Mouse (Mus musculus) limb, embryonic 15.5 days (tissue): Measurements from ENCODE around the gene A3galt2. TPM values are rescaled to one million over a fixed set of nuclear protein-coding genes. Genes with fewer than 3 reads are reported as not detected.

Experiments
- ATAC-seq: fragments of 200-750 bp; cut with Nextera tagmentation; 2 replicates; pipeline ENCODE4 v1.8.0; 2017; ENCODE audit warnings: low read depth, moderate TSS enrichment; ENCODE audit not compliant: insufficient number of reproducible peaks, low FRiP score, low TSS enrichment
- H3K27ac ChIP-seq: fragments of 300-500 bp; sonication (generic); 2 replicates; pipeline ENCODE4 v1.5.1; 2015; ENCODE audit warnings: moderate library complexity, mild to moderate bottlenecking, inconsistent platforms
- H3K27me3 ChIP-seq: fragments of 300-500 bp; sonication (generic); 2 replicates; pipeline ENCODE4 v1.6.1; 2015; ENCODE audit warnings: inconsistent platforms
- H3K36me3 ChIP-seq: fragments of 300-500 bp; sonication (generic); 2 replicates; pipeline ENCODE4 v1.6.1; 2015; ENCODE audit warnings: inconsistent platforms
- H3K4me1 ChIP-seq: fragments of 300-500 bp; sonication (generic); 2 replicates; pipeline ENCODE4 v1.6.1; 2015; ENCODE audit warnings: inconsistent platforms
- H3K4me2 ChIP-seq: fragments of 300-500 bp; sonication (generic); 2 replicates; pipeline ENCODE4 v1.6.1; 2015; ENCODE audit warnings: mild to moderate bottlenecking, inconsistent platforms
- H3K4me3 ChIP-seq: fragments of 300-500 bp; sonication (generic); 2 replicates; pipeline ENCODE4 v1.5.1; 2015; ENCODE audit warnings: mild to moderate bottlenecking, inconsistent platforms
- H3K9ac ChIP-seq: fragments of 300-500 bp; sonication (generic); 2 replicates; pipeline ENCODE4 v1.6.1; 2015; ENCODE audit warnings: inconsistent platforms
- H3K9me3 ChIP-seq: fragments of 300-500 bp; sonication (generic); 2 replicates; pipeline ENCODE4 v1.6.1; 2016; ENCODE audit warnings: inconsistent platforms
- WGBS: fragments of 180-500 bp; shearing (Covaris S2); methylation state at CpG from one replicate; pipeline ENCODE4 v1.1.7; 2015; 5-methylcytosine and 5-hydroxymethylcytosine counted together
- polyA plus RNA-seq: library from polyadenylated mRNA; unstranded; fragments of >200 nt; fragmentation: Nextera tagmentation; extraction: Ambion mirVana; gene quantifications from 2 replicates; pipeline ENCODE4 v1.2.1, GENCODE M21; 2015

Gene A3galt2
- polyA plus RNA-seq, 1 experiment from 2014 or later = 0.24 TPM

- no peaks in the 10 kb centered on the region for H3K27me3 ChIP-seq
- peak overlapping the region; percentile 100 for H3K9ac ChIP-seq
- peak overlapping the region; percentile 98 for H3K27ac ChIP-seq
- H3K4me3 ChIP-seq = peak overlapping the region; percentile 80
- ATAC-seq = no peak
- under 1% methylated on average over 54 of the region's 74 CpGs for WGBS
- H3K9me3 ChIP-seq = no peaks in the 10 kb centered on the region
- 0 out of 2 replicates have a peak, but pooled peaks cover 5% of the 10 kb centered on the region for H3K36me3 ChIP-seq
- peak overlapping the region; percentile 86 for H3K4me2 ChIP-seq
- H3K4me1 ChIP-seq = peaks cover 48% of the 10 kb centered on the region
Observed at GRCm38 (mm10) chr4:128805150-128806042, 50.2 kb downstream of the A3galt2 start.

- Histone ChIP-seq H3K4me2 (peak within 1 kb of the TSS; percentile 86), H3K27ac (peak within 1 kb of the TSS; percentile 98), H3K36me3 (0 out of 2 replicates have a peak, but pooled peaks cover 5% of the 10 kb centered on the region), H3K27me3 (no peaks in the 10 kb centered on the region), H3K9me3 (no peaks in the 10 kb centered on the region), H3K4me3 (peak within 1 kb of the TSS; percentile 80), H3K9ac (peak within 1 kb of the TSS; percentile 100), H3K4me1 (peaks cover 46% of the 10 kb centered on the region)
- peak; percentile 41 for ATAC-seq
- under 1% methylated on average over 95 of the region's 111 CpGs for WGBS
Observed at GRCm38 (mm10) chr4:128806043-128806826, 51.1 kb downstream of the A3galt2 start, which contains the start of gene Zfp362. TSS of gene Zfp362 (minus strand) at chr4:128806045.

- 1% methylated on average over 15 of the region's 15 CpGs for WGBS
- H3K4me1 ChIP-seq = peaks cover 42% of the 10 kb centered on the region
Observed at GRCm38 (mm10) chr4:128806827-128807179, 51.6 kb downstream of the A3galt2 start.

GRCm38 (mm10) chr4:128811382-128812056 is 56.4 kb downstream of the A3galt2 start:
- Histone ChIP-seq H3K36me3 (no peaks in the 10 kb centered on the region), H3K4me2 (peak overlapping the region; percentile 59), H3K27ac (0 out of 2 replicates have a peak overlapping the region, but pooled peaks have one; percentile 14), H3K4me3 (peak overlapping the region; percentile 48), H3K4me1 (peaks cover 19% of the 10 kb centered on the region), H3K27me3 (no peaks in the 10 kb centered on the region), H3K9ac (peak overlapping the region; percentile 31), H3K9me3 (no peaks in the 10 kb centered on the region)
- ATAC-seq = peak; percentile 89
- WGBS = 18% methylated on average over 16 of the region's 16 CpGs

More at GRCm38 (mm10) chr4:128806827-128807179, 51.6 kb downstream of the A3galt2 start:
- Histone ChIP-seq H3K27ac (peak overlapping the region; percentile 98), H3K36me3 (0 out of 2 replicates have a peak, but pooled peaks cover under 1% of the 10 kb centered on the region), H3K4me3 (peak overlapping the region; percentile 80), H3K9me3 (no peaks in the 10 kb centered on the region), H3K27me3 (no peaks in the 10 kb centered on the region), H3K4me2 (peak overlapping the region; percentile 86), H3K9ac (peak overlapping the region; percentile 100)
- no peak for ATAC-seq

GRCm38 (mm10) chr4:128817011-128817410 is 61.8 kb downstream of the A3galt2 start:
- H3K4me2 ChIP-seq = no peak overlapping the region
- WGBS = 66% methylated on average over 7 of the region's 7 CpGs
- peaks cover 6% of the 10 kb centered on the region for H3K4me1 ChIP-seq
- no peaks in the 10 kb centered on the region for H3K9me3 ChIP-seq
- no peak overlapping the region for H3K9ac ChIP-seq
- H3K4me3 ChIP-seq = no peak overlapping the region
- H3K27ac ChIP-seq = no peak overlapping the region
- ATAC-seq = no peak
- no peaks in the 10 kb centered on the region for H3K36me3 ChIP-seq
- no peaks in the 10 kb centered on the region for H3K27me3 ChIP-seq

Other genes starting within 250 kb of the A3galt2 start
- gene Zscan20, start 145.3 kb upstream of the A3galt2 start, polyA plus RNA-seq = 4.0 and 4.1 TPM in 2 replicates
- gene Tlr12, start 136.7 kb upstream of the A3galt2 start, polyA plus RNA-seq = 0.72 and 0.76 TPM in 2 replicates
- gene Phc2, start 100.7 kb upstream of the A3galt2 start, polyA plus RNA-seq = 33.1 and 40.7 TPM in 2 replicates
- gene Zfp362, start 50.7 kb downstream of the A3galt2 start, polyA plus RNA-seq = 33.1 and 37.4 TPM in 2 replicates
- 5.5 and 5.7 TPM in 2 replicates for gene Trim62, start 128.2 kb downstream of the A3galt2 start, polyA plus RNA-seq
- gene Azin2, start 207.1 kb downstream of the A3galt2 start, polyA plus RNA-seq = 27.0 and 27.1 TPM in 2 replicates
- 241 and 246 TPM in 2 replicates for gene Ak2, start 236.6 kb downstream of the A3galt2 start, polyA plus RNA-seq